Mouse (Mus musculus) hindbrain, embryonic 12.5 days (tissue): ENCODE data around the gene Tmem219. TPM values are rescaled to one million over a fixed set of nuclear protein-coding genes. Genes with fewer than 3 reads are reported as not detected.

ENCODE experiments used
- ATAC-seq: fragments of 200-750 bp; cut with Nextera tagmentation; 2 replicates; pipeline ENCODE4 v1.8.0; 2017; ENCODE audit warnings: moderate TSS enrichment; ENCODE audit not compliant: low FRiP score
- H3K27ac ChIP-seq: fragments of 300-500 bp; sonication (generic); 2 replicates; pipeline ENCODE4 v1.5.1; 2016; ENCODE audit warnings: mild to moderate bottlenecking
- H3K27me3 ChIP-seq: fragments of 300-500 bp; sonication (generic); 2 replicates; pipeline ENCODE4 v1.6.1; 2016; ENCODE audit warnings: mild to moderate bottlenecking
- H3K36me3 ChIP-seq: fragments of 300-500 bp; sonication (generic); 2 replicates; pipeline ENCODE4 v1.6.1; 2016; ENCODE audit warnings: mild to moderate bottlenecking
- H3K4me1 ChIP-seq: fragments of 300-500 bp; sonication (generic); 2 replicates; pipeline ENCODE4 v1.6.1; 2016
- H3K4me2 ChIP-seq: fragments of 300-500 bp; sonication (generic); replicated peaks from 2 replicates; pipeline ENCODE4 v1.6.1; 2016; ENCODE audit warnings: mild to moderate bottlenecking
- H3K4me3 ChIP-seq: fragments of 300-500 bp; sonication (generic); 2 replicates; pipeline ENCODE4 v1.5.1; 2016; ENCODE audit warnings: mild to moderate bottlenecking
- H3K9ac ChIP-seq: fragments of 300-500 bp; sonication (generic); 2 replicates; pipeline ENCODE4 v1.6.1; 2016; ENCODE audit warnings: mild to moderate bottlenecking, moderate library complexity
- H3K9me3 ChIP-seq: fragments of 300-500 bp; sonication (generic); replicated peaks from 2 replicates; pipeline ENCODE4 v1.6.1; 2016; ENCODE audit warnings: mild to moderate bottlenecking
- WGBS: fragments of 180-500 bp; shearing (Covaris S2); methylation state at CpG from one replicate; pipeline ENCODE4 v1.1.7; 2016; 5-methylcytosine and 5-hydroxymethylcytosine counted together
- polyA plus RNA-seq: library from polyadenylated mRNA; unstranded; fragments of >200 nt; fragmentation: Nextera tagmentation; extraction: Ambion mirVana; gene quantifications from 2 replicates; pipeline ENCODE4 v1.2.1, GENCODE M21; 2016

Gene Tmem219
- polyA plus RNA-seq, 1 experiment from 2014 or later: 23.0 TPM

GRCm38 (mm10) chr7:126881040-126881439 is 41.7 kb downstream of the Tmem219 start:
- peaks cover 44% of the 10 kb centered on the region for H3K36me3 ChIP-seq
- no peaks in the 10 kb centered on the region for H3K9me3 ChIP-seq
- 0 out of 2 replicates have a peak overlapping the region, but pooled peaks have one; percentile 93 for H3K9ac ChIP-seq
- no peak overlapping the region for H3K4me3 ChIP-seq
- no peaks in the 10 kb centered on the region for H3K27me3 ChIP-seq
- H3K27ac ChIP-seq: no peak overlapping the region
- peaks cover 36% of the 10 kb centered on the region for H3K4me1 ChIP-seq
- peak overlapping the region; percentile 97 for H3K4me2 ChIP-seq
- ATAC-seq: no peak
- WGBS: 87% methylated on average over 6 of the region's 6 CpGs

- H3K4me3 ChIP-seq: no peak overlapping the region
- H3K27me3 ChIP-seq: no peaks in the 10 kb centered on the region
- peaks cover 21% of the 10 kb centered on the region for H3K4me1 ChIP-seq
- no peak overlapping the region for H3K9ac ChIP-seq
- H3K9me3 ChIP-seq: no peaks in the 10 kb centered on the region
- 100% methylated on average over 1 of the region's 1 CpGs for WGBS
- ATAC-seq: no peak
- H3K4me2 ChIP-seq: no peak overlapping the region
- H3K36me3 ChIP-seq: peaks cover 82% of the 10 kb centered on the region
- no peak overlapping the region for H3K27ac ChIP-seq
These were observed 45.5 kb downstream of the Tmem219 start for GRCm38 (mm10) chr7:126877239-126877638.

GRCm38 (mm10) chr7:126870520-126870891 is 52.2 kb downstream of the Tmem219 start:
- no peak for ATAC-seq
- Histone ChIP-seq H3K9me3 (no peaks in the 10 kb centered on the region), H3K27ac (no peak overlapping the region), H3K9ac (no peak overlapping the region; the same call in 1 of the 2 replicates), H3K27me3 (no peaks in the 10 kb centered on the region), H3K36me3 (peaks cover 100% of the 10 kb centered on the region), H3K4me2 (no peak overlapping the region), H3K4me3 (no peak overlapping the region), H3K4me1 (no peaks in the 10 kb centered on the region)
- WGBS: 97% methylated on average over 2 of the region's 2 CpGs

GRCm38 (mm10) chr7:126869780-126870519 is 52.8 kb downstream of the Tmem219 start:
- Histone ChIP-seq H3K36me3 (peaks cover 100% of the 10 kb centered on the region), H3K4me1 (no peaks in the 10 kb centered on the region), H3K27me3 (no peaks in the 10 kb centered on the region), H3K4me2 (no peak overlapping the region), H3K9me3 (no peaks in the 10 kb centered on the region), H3K4me3 (no peak overlapping the region; the same call in 1 of the 2 replicates), H3K9ac (no peak overlapping the region), H3K27ac (no peak overlapping the region)
- ATAC-seq: no peak
- 92% methylated on average over 23 of the region's 23 CpGs for WGBS

- Histone ChIP-seq H3K27ac (no peak overlapping the region), H3K9ac (no peak overlapping the region), H3K36me3 (peaks cover 93% of the 10 kb centered on the region), H3K27me3 (no peaks in the 10 kb centered on the region), H3K4me3 (no peak overlapping the region), H3K9me3 (no peaks in the 10 kb centered on the region), H3K4me1 (peaks cover 15% of the 10 kb centered on the region), H3K4me2 (no peak overlapping the region)
- no peak for ATAC-seq
- 91% methylated on average over 12 of the region's 12 CpGs for WGBS
These were observed 54.7 kb downstream of the Tmem219 start for GRCm38 (mm10) chr7:126868003-126868402.

GRCm38 (mm10) chr7:126867534-126867933 is 55.2 kb downstream of the Tmem219 start:
- no peaks in the 10 kb centered on the region for H3K9me3 ChIP-seq

GRCm38 (mm10) chr7:126863791-126864190 is 58.9 kb downstream of the Tmem219 start:
- H3K9ac ChIP-seq: peak overlapping the region; percentile 72
- H3K36me3 ChIP-seq: peaks cover 57% of the 10 kb centered on the region
- no peaks in the 10 kb centered on the region for H3K9me3 ChIP-seq
- H3K27ac ChIP-seq: peak overlapping the region; percentile 62
- H3K4me1 ChIP-seq: peaks cover 29% of the 10 kb centered on the region
- H3K4me3 ChIP-seq: peak overlapping the region; percentile 63
- H3K27me3 ChIP-seq: no peaks in the 10 kb centered on the region
- peak overlapping the region; percentile 81 for H3K4me2 ChIP-seq
- 58% methylated on average over 6 of the region's 6 CpGs for WGBS
- ATAC-seq: no peak

More at GRCm38 (mm10) chr7:126867534-126867933, 55.2 kb downstream of the Tmem219 start:
- Histone ChIP-seq H3K4me2 (no peak overlapping the region), H3K27me3 (no peaks in the 10 kb centered on the region), H3K27ac (no peak overlapping the region), H3K4me3 (no peak overlapping the region), H3K4me1 (peaks cover 20% of the 10 kb centered on the region), H3K36me3 (peaks cover 88% of the 10 kb centered on the region), H3K9ac (no peak overlapping the region)
- no peak for ATAC-seq
- 92% methylated on average over 2 of the region's 2 CpGs for WGBS

- ATAC-seq: peak; percentile 72
- peak within 1 kb of the TSS; percentile 72 for H3K9ac ChIP-seq
- peak within 1 kb of the TSS; percentile 77 for H3K27ac ChIP-seq
- peak within 1 kb of the TSS; percentile 63 for H3K4me3 ChIP-seq
- H3K4me2 ChIP-seq: peak within 1 kb of the TSS; percentile 81
- no peaks in the 10 kb centered on the region for H3K27me3 ChIP-seq
- peaks cover 55% of the 10 kb centered on the region for H3K36me3 ChIP-seq
- WGBS: under 1% methylated on average over 41 of the region's 41 CpGs
- peaks cover 29% of the 10 kb centered on the region for H3K4me1 ChIP-seq
- no peaks in the 10 kb centered on the region for H3K9me3 ChIP-seq
These were observed 60.5 kb downstream of the Tmem219 start, which contains the start of gene Ino80e for GRCm38 (mm10) chr7:126862147-126862784. Gene Ino80e, minus strand, starts transcription at chr7:126862377.

GRCm38 (mm10) chr7:126861429-126862130 is 61.1 kb downstream of the Tmem219 start, which contains the start of gene Hirip3:
Gene Hirip3, plus strand, starts transcription at chr7:126861972.
- H3K4me2 ChIP-seq: peak within 1 kb of the TSS; percentile 81

GRCm38 (mm10) chr7:126860987-126861386 is 61.7 kb downstream of the Tmem219 start:
- H3K27ac ChIP-seq: no peak overlapping the region
- WGBS: 72% methylated on average over 5 of the region's 5 CpGs
- H3K4me1 ChIP-seq: peaks cover 29% of the 10 kb centered on the region
- no peaks in the 10 kb centered on the region for H3K9me3 ChIP-seq
- no peak for ATAC-seq
- peak overlapping the region; percentile 66 for H3K9ac ChIP-seq
- H3K36me3 ChIP-seq: peaks cover 55% of the 10 kb centered on the region
- H3K27me3 ChIP-seq: no peaks in the 10 kb centered on the region
- H3K4me2 ChIP-seq: peak overlapping the region; percentile 81
- H3K4me3 ChIP-seq: peak overlapping the region; percentile 63

More at GRCm38 (mm10) chr7:126861429-126862130, 61.1 kb downstream of the Tmem219 start, which contains the start of gene Hirip3:
- H3K36me3 ChIP-seq: peaks cover 55% of the 10 kb centered on the region
- peak; percentile 90 for ATAC-seq
- peaks cover 29% of the 10 kb centered on the region for H3K4me1 ChIP-seq
- no peaks in the 10 kb centered on the region for H3K27me3 ChIP-seq
- peak within 1 kb of the TSS; percentile 63 for H3K4me3 ChIP-seq
- WGBS: 3% methylated on average over 42 of the region's 42 CpGs
- no peaks in the 10 kb centered on the region for H3K9me3 ChIP-seq
- H3K9ac ChIP-seq: peak within 1 kb of the TSS; percentile 72
- peak within 1 kb of the TSS; percentile 77 for H3K27ac ChIP-seq

- Histone ChIP-seq H3K4me3 (no peak overlapping the region), H3K4me1 (peaks cover 7% of the 10 kb centered on the region), H3K27ac (no peak overlapping the region), H3K36me3 (peaks cover 72% of the 10 kb centered on the region), H3K9ac (no peak overlapping the region), H3K27me3 (no peaks in the 10 kb centered on the region), H3K4me2 (no peak overlapping the region), H3K9me3 (no peaks in the 10 kb centered on the region)
- ATAC-seq: no peak
- 73% methylated on average over 9 of the region's 9 CpGs for WGBS
These were observed 65.8 kb downstream of the Tmem219 start for GRCm38 (mm10) chr7:126856741-126857420.
